ENCODE assay signal across 10 mouse cellular contexts in the genomic region with DNA sequence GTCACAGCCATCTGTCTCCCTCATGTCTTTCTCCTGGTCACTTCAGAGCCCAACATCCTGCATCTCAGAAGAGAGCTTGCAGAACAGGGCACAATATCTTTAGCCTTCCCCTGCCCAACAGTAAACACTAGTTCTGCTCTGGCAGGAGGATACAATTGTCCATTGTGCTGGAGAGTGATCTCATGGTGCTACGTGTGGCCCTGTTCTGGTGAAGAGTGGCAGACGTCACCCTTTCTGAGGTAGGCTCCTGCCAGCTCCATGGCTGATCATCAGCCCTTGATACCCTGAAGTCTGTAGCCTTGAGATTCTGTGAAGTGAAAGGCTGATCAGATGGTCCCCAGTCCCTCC. TPM values are rescaled to one million over a fixed set of nuclear protein-coding genes. Genes with fewer than 3 reads are reported as not detected.
DNase-seq lines count a peak whose midpoint lies in the region; ATAC-seq and TF ChIP-seq lines count a peak whose summit lies in the region.
"Had no signal": no experiment of that assay in that cellular context is flagged by ENCODE, and none has a peak within 500 bp of the region (broad histone marks: within the 10 kb centered on the region; RNA-seq: fewer than 3 reads in every experiment).

No protein-coding gene starts in this region.

- peak overlapping the region; percentile 44; the same call in 1 of the 2 replicates for H3K27ac ChIP-seq in left cerebral cortex, adult 2 months
- peak overlapping the region; percentile 95 for H3K27ac ChIP-seq in liver, embryonic 11.5 days (ENCODE audit: low read depth, low read length)

- peaks cover 37% of the 10 kb centered on the region for H3K4me1 ChIP-seq in liver, embryonic 11.5 days (replicated peaks; ENCODE audit: control insufficient read depth, insufficient read depth, low read length)

- 28% methylated on average over 2 of the region's 2 CpGs for WGBS in liver, embryonic 11.5 days

- H3K27me3 ChIP-seq in liver, embryonic 11.5 days (replicated peaks; ENCODE audit: control insufficient read depth, insufficient read depth, low read length) = no peaks in the 10 kb centered on the region

- H3K4me3 ChIP-seq in left cerebral cortex, adult 2 months = no peak overlapping the region
- no peak overlapping the region for H3K4me3 ChIP-seq in liver, embryonic 11.5 days (ENCODE audit: low read depth, low read length)

- peak; percentile 58 for ATAC-seq in liver, embryonic 11.5 days (replicated peaks; ENCODE audit: low FRiP score)
- 0 out of 2 replicates have a peak, but pooled peaks have one; percentile 15 for ATAC-seq in monocyte, adult 5-6 weeks (replicated peaks; ENCODE audit: insufficient number of reproducible peaks, low FRiP score, low TSS enrichment, poor library complexity, severe bottlenecking)

- TF ChIP-seq CTCF in left cerebral cortex, adult 2 months (IDR thresholded peaks at IDR 0.05) = no peak

- peak overlapping the region; percentile 41 for H3K9ac ChIP-seq in liver, embryonic 11.5 days (ENCODE audit: low read depth, low read length)

- H3K4me2 ChIP-seq in liver, embryonic 11.5 days = peak overlapping the region; percentile 53
- H3K4me2 ChIP-seq: midbrain, embryonic 11.5 days had no signal

- intact Hi-C loops in left cerebral cortex, adult 2 months (cut with DNase I) = no loop called here
- intact Hi-C loops in left cerebral cortex, postnatal 36 days (cut with DNase I) = no loop called here

- H3K36me3 ChIP-seq in liver, embryonic 11.5 days (ENCODE audit: control insufficient read depth, insufficient read depth, low read length) = peaks cover 11% of the 10 kb centered on the region

- H3K9me3 ChIP-seq in liver, embryonic 11.5 days (ENCODE audit: control insufficient read depth, low read length) = no peaks in the 10 kb centered on the region

- no peak for DNase-seq in left cerebral cortex, adult 2 months (ENCODE audit: extremely low spot score in 1 of 2, low spot score in 2 of 2)
- no peak for DNase-seq in left cerebral cortex, postnatal 36 days (ENCODE audit: low spot score in 2 of 2)
- DNase-seq in c-Kit-negative CD71-positive TER-119-positive erythroid progenitor cells, embryonic 14.5 days (ENCODE audit: low read depth, low spot score) = peak; percentile 29
- no peak for DNase-seq in liver, embryonic 11.5 days (ENCODE audit: low spot score)
- DNase-seq in gastrocnemius, postnatal 25 days = no peak
- no peak for DNase-seq in kidney, adult 8-10 months
- DNase-seq: cerebellum, postnatal 25 days; kidney, adult 11 months had no signal

RNA-seq across cellular contexts. Expression of gene St3gal4, which starts 4.4 kb away (rescaled TPM):
- total RNA-seq in left cerebral cortex, adult 2 months (2021) = 10 to 100 TPM; 24.4 to 25.2 TPM
- 10 to 100 TPM; 26.3 to 26.4 TPM for total RNA-seq in left cerebral cortex, postnatal 36 days (2021)
- polyA plus RNA-seq in liver, embryonic 11.5 days (2014; fragmentation: Nextera tagmentation; extraction: Ambion mirVana) = 34.8 and 40.1 TPM in 2 replicates
- 110 to 141 TPM (median 113 TPM) in 3 replicates for total RNA-seq in monocyte, adult 5-6 weeks (2017)
- 1 to 10 TPM; 4.4 to 5.3 TPM for total RNA-seq in gastrocnemius, postnatal 25 days (2021)

RNA-seq across cellular contexts. Expression of gene Dcps, which starts 52.4 kb away (rescaled TPM):
- total RNA-seq in left cerebral cortex, adult 2 months (2021) = 10 to 100 TPM; 17.5 to 17.7 TPM
- total RNA-seq in left cerebral cortex, postnatal 36 days (2021) = 10 to 100 TPM; 16.4 to 16.7 TPM
- 90.9 and 95.2 TPM in 2 replicates for polyA plus RNA-seq in liver, embryonic 11.5 days (2014; fragmentation: Nextera tagmentation; extraction: Ambion mirVana)
- 22.0 to 26.1 TPM (median 25.5 TPM) in 3 replicates for total RNA-seq in monocyte, adult 5-6 weeks (2017)
- 1 to 10 TPM; 5.9 to 6.7 TPM for total RNA-seq in gastrocnemius, postnatal 25 days (2021)

Comparison
In these comparisons a context has a peak if more than half of its experiments do, and no peak if none do; other contexts are left out.
1. RNA of gene St3gal4, which starts 4.4 kb away (total RNA-seq): 110 to 141 TPM in monocyte, adult 5-6 weeks, 26.3 to 26.4 TPM in left cerebral cortex, postnatal 36 days and 24.4 to 25.2 TPM in left cerebral cortex, adult 2 months; 4.4 to 5.3 TPM in gastrocnemius, postnatal 25 days; every median in the first group is over 4 times any median in the second.